Mouse (Mus musculus) myocyte (in vitro differentiated cells): ENCODE results near the gene Ado.

Experiments
- CEBPB ChIP-seq: IDR thresholded peaks from 2 replicates; pipeline ENCODE4 v1.6.1; 2011; ENCODE audit warnings: mild to moderate bottlenecking, moderate library complexity; ENCODE audit not compliant: poor library complexity, insufficient read depth, severe bottlenecking
- MAX ChIP-seq: IDR thresholded peaks from one replicate; pipeline ENCODE4 v1.6.1; 2011; ENCODE audit warnings: low read depth, mild to moderate bottlenecking, control low read depth
- POLR2A ChIP-seq: IDR thresholded peaks from one replicate; pipeline ENCODE4 v1.6.1; 2011; ENCODE audit warnings: low read depth, mild to moderate bottlenecking, control low read depth, moderate library complexity; ENCODE audit not compliant: insufficient read length
- SRF ChIP-seq: IDR thresholded peaks from one replicate; pipeline ENCODE4 v1.6.1; 2011; ENCODE audit warnings: low read depth; ENCODE audit not compliant: control insufficient read depth, insufficient read length
- TCF12 ChIP-seq: IDR thresholded peaks from one replicate; pipeline ENCODE4 v1.6.1; 2011; ENCODE audit warnings: mild to moderate bottlenecking, control low read depth; ENCODE audit not compliant: poor library complexity, insufficient read depth, severe bottlenecking
- USF1 ChIP-seq: IDR thresholded peaks from one replicate; pipeline ENCODE4 v1.6.1; 2011; ENCODE audit warnings: low read depth, mild to moderate bottlenecking, control low read depth, moderate library complexity

DNA sequence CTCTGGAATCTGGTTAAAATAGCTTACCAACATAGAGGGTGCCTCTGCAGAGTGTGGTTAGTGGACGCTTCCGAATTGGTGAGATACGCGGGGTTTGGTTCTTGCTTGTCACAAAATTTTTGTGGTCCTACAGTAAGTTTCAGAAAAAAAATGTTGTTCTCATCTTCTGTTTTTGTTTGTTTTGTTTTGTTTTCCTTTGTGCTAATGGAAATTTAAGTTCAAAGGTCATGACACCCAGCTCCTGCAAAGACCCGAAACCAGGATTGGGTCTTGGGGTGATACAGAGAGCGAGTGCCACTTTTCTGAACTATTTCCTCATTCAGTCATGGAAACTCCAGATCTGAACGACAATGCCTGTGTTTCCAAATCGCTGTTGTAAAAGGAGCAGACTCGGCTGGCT, 50.8 kb downstream of the Ado start:
- no peak for TF ChIP-seq MAX
- no peak for TF ChIP-seq POLR2A
- no peak for TF ChIP-seq USF1
- TF ChIP-seq CEBPB, result no peak
- TF ChIP-seq SRF, result no peak
- TF ChIP-seq TCF12, result no peak
